Mouse (Mus musculus) CH12.LX (cell line): ENCODE measurements at regions not wholly inside any gene's neighbourhood (a gene's known extent, or its start where the extent isn't known, plus 50 kb on each side); places are given as distances from the start of the nearest gene placed in this dataset.

Source experiments
- CTCF ChIP-seq, 2 experiments: IDR thresholded peaks in 1 of 2; conservative IDR thresholded peaks in 1 of 2; 2 replicates each; pipeline ENCODE4 v1.5.1; 2011 to 2012; ENCODE audit warnings: low read depth in 2 of 2, low read length in 2 of 2, improper control_type of control experiment in 1 of 2, inconsistent platforms in 1 of 2, mild to moderate bottlenecking in 1 of 2, moderate library complexity in 1 of 2
- ELF1 ChIP-seq: IDR thresholded peaks from 2 replicates; pipeline ENCODE4 v1.6.1; 2014; ENCODE audit warnings: low read depth, mild to moderate bottlenecking, inconsistent platforms, low read length, improper control_type of control experiment
- EP300 ChIP-seq: IDR thresholded peaks from 2 replicates; pipeline ENCODE4 v1.6.1; 2011; ENCODE audit warnings: low read length, improper control_type of control experiment
- GABPA ChIP-seq: IDR thresholded peaks from 2 replicates; pipeline ENCODE4 v1.6.1; 2012; ENCODE audit warnings: low read depth, low read length, improper control_type of control experiment, inconsistent platforms; ENCODE audit not compliant: insufficient replicate concordance
- MAFK ChIP-seq: IDR thresholded peaks from 2 replicates; pipeline ENCODE4 v1.6.1; 2011; ENCODE audit warnings: low read length, improper control_type of control experiment; ENCODE audit not compliant: insufficient replicate concordance
- MAZ ChIP-seq: IDR thresholded peaks from 2 replicates; pipeline ENCODE4 v1.6.1; 2012; ENCODE audit warnings: low read depth, mild to moderate bottlenecking, inconsistent platforms, low read length, improper control_type of control experiment, moderate library complexity
- POLR2A ChIP-seq: IDR thresholded peaks from 2 replicates; pipeline ENCODE4 v1.6.1; 2011; ENCODE audit warnings: low read depth, mild to moderate bottlenecking, improper control_type of control experiment, low read length
- SIN3A ChIP-seq: IDR thresholded peaks from 2 replicates; pipeline ENCODE4 v1.6.1; 2012; ENCODE audit warnings: low read length, improper control_type of control experiment, inconsistent platforms
- TBP ChIP-seq: conservative IDR thresholded peaks from 2 replicates; pipeline ENCODE4 v1.6.1; 2011; ENCODE audit warnings: low read depth, low read length, improper control_type of control experiment
- UBTF ChIP-seq: IDR thresholded peaks from 2 replicates; pipeline ENCODE4 v1.6.1; 2012; ENCODE audit warnings: low read depth, mild to moderate bottlenecking, inconsistent platforms, low read length, improper control_type of control experiment, moderate library complexity
- USF2 ChIP-seq: conservative IDR thresholded peaks from 2 replicates; pipeline ENCODE4 v1.6.1; 2011; ENCODE audit warnings: low read depth, low read length, improper control_type of control experiment

GRCm38 (mm10) chr2:133327653-133328052 lies 224.3 kb upstream of the Bmp2 start:
- TF ChIP-seq CTCF (conservative IDR thresholded peaks at IDR 0.05 in 1 of 2, IDR thresholded peaks at IDR 0.05 in 1 of 2; ENCODE audit: low read depth in 2 of 2, low read length in 2 of 2) (no peak), UBTF (no peak), EP300 (no peak), MAFK (no peak), POLR2A (no peak), MAZ (no peak), GABPA (no peak), SIN3A (no peak), TBP (no peak), ELF1 (no peak), USF2 (no peak)
